Mouse (Mus musculus): Measurements from ENCODE around the gene Snx9.

Snx9 gene

GRCm38 (mm10) chr17:5846101-5846500 is 5.0 kb downstream of the Snx9 start:
- DNase-seq, result no peak

DNA sequence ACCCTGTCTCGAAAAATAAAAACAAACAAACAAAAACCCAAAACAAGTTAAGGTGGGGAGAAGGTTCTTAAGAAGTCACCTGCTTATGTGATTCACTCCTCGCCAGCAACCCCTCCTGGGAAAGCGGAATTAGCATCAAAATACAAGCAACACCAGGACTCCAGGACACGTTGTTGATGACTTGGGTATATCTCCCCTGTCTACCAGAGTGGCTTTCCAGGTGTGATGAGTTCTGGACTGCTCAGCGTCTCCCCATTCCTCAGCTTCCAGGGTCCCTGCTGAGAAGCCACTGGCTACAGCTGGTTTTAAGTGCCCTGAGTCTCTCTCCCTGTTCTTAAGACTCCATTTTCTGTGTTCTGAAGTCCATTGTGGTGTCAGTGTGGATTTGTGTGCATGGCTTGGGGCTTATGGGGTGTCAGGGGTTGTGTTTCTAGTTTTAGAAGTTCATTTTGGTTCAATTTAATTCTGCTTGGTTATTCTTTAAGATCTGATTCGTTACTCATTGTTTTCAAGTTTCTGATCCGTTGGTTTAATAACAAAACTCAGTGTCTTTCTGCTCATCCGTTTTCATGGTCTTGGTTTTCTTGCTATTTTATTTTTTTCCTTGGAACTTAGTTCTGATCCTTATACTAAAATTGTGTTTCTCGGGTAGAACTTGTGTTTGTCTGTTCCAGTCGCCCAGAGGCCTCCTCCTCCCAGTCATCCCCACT is 7.7 kb downstream of the Snx9 start:
- DNase-seq, result no peak

- peak; percentile 56 to 65 for DNase-seq
These were observed 8.3 kb downstream of the Snx9 start for GRCm38 (mm10) chr17:5849421-5849910.

- DNase-seq, result no peak
These were observed 8.9 kb downstream of the Snx9 start for GRCm38 (mm10) chr17:5850031-5850430.

DNA sequence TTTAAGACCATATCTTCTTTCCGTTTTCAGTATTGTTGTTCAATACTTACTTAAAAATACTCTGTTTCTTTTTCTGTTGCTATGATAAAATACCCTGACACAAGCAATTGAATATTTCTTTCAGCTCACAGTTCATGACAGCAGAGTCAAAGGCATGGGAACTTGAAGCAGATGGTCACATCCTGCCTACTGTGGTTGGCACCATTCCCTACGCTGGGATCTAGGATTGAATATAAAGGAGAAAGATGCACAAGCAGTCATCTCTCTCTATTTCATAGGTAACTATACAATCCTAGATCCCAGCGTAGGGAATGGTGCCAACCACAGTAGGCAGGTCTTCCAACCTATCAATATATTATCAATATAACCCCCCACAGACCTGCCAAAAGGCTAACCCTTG is 9.3 kb downstream of the Snx9 start:
- DNase-seq, result peak; percentile 26 to 32

DNA sequence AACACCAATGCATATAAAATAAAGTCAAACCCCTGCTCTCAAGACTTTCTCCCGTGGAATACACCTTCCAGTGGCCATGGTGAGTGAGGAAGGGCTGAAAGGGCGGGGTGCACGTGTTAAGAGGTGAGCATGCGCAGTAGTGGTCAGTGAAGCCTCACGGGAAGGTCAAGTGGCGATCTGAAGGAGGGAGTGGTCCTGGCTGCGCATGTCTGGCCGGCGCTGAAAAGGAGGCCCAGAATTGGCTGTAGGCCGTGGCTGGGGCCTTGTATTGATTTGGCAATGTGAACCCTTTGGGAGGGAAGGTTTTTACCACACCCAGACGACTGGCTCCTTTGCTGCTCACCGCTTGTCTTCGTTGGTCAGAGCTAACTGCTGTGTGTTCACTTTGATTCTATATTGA is 12.8 kb downstream of the Snx9 start:
- no peak for DNase-seq

DNA sequence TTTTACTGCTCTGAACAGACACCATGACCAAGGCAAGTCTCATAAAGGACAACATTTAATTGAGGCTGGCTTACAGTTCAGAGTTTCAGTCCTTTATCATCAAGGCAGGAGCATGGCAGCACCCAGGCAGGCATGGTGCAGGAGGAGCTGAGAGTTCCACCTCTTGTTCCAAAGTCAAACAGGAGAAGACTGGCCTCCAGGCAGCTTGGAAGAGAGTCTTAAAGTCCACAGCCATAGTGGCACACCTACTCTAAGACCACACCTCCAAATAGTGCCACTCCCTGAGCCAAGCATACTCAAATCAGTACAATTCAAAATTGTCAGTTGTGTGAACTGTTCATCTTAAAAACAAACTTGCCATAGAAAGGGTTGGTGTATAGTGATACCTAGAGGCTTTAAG is 14.4 kb downstream of the Snx9 start:
- no peak for DNase-seq

DNA sequence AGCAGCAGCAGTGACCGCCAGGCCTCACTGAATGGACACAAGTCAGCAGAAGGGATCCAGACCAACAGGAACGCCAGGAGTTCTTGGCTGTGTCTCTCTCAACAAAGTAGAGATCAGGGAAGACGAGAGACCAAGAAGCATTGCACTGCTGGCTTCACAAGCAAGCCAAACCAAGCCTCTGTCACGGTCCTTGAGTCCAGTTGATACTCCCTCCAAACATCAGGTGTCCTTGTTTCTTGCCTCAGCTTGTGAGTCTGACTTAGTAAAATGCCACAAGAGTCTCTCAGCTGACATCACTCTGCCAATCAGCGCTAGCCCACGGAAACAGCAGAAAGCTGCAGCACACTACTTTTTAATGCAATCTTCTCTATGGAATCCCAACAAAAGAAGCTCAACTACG is 15.3 kb downstream of the Snx9 start:
- DNase-seq, result no peak

DNA sequence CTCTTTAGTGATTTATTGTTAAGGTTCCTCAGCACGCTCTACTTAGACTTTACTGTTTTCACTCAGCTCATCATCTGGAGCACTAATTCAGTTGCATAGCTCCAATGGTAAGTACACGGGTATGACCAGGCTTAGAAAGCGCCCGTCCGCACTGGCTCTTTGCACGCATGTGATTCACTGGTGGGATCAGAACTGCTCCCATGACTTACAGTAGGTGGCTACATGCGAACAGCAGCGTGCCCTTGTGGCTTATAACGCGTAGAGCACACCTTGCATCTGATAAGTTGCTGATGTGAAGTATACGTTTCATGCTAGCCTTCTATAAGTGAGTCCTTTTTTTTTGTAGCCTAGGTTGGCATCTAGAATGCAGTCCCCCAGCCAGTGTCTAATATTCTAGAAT is 16.1 kb downstream of the Snx9 start:
- no peak for DNase-seq

DNA sequence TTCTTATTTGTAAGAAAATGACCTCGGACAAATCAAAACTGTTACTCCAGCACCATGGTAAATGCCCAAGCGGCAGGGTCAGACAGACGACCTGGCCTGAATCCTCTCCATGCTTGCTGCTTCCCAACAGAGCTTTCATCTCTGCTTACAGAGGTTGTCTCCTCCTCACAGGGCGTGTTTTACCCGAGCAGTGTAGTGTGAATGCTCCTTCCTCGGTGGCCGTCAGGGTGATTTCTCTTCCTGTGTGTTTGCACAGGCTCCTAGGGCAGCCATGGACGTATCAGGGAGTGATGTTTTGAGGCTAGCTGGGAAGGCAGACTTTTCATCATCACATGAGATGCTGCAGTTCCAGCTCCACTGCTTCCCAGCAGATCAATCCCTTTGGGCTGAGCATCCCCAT is 17.1 kb downstream of the Snx9 start:
- DNase-seq, result no peak

- DNase-seq, result no peak
These were observed 21.2 kb downstream of the Snx9 start for GRCm38 (mm10) chr17:5862285-5862684.

DNA sequence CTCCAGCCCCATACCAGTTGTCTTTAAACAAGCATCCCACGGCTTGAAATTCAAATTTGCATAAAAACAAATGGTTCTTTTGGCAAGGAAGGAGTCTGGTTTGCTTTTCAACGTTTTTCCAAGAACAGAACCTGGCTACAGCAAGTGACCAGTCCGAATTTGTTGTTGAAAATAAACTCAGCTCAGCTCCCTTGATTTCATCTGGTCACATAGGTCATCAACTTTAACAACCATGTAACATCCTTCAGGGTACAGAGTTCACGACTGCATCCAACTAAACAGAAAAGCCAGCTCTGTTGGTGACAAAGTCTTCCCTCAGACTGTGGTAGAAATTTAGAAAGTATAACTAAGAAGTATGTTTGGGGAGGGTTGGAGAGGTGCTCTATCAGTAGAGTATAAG is 21.7 kb downstream of the Snx9 start:
- no peak for DNase-seq

DNA sequence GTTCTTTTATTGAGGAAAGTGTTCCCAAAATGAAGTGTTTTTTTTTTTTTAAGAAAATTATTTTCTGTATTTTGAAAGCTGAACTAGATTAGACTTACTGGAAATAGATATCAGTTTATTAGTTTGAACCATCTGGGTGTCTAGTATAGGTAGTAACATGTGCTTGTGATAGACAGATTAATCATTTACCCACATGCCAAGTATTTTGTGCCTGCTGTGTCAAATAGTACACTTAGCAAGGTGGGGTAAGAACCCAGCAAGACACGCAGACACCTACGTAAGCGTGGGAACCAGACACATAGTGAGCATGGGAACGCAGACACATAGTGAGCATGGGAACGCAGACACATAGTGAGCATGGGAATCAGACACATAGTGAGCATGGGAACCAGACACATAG is 22.6 kb downstream of the Snx9 start:
- no peak for DNase-seq

- DNase-seq, result no peak
These were observed 26.3 kb downstream of the Snx9 start for GRCm38 (mm10) chr17:5867456-5867855.

DNA sequence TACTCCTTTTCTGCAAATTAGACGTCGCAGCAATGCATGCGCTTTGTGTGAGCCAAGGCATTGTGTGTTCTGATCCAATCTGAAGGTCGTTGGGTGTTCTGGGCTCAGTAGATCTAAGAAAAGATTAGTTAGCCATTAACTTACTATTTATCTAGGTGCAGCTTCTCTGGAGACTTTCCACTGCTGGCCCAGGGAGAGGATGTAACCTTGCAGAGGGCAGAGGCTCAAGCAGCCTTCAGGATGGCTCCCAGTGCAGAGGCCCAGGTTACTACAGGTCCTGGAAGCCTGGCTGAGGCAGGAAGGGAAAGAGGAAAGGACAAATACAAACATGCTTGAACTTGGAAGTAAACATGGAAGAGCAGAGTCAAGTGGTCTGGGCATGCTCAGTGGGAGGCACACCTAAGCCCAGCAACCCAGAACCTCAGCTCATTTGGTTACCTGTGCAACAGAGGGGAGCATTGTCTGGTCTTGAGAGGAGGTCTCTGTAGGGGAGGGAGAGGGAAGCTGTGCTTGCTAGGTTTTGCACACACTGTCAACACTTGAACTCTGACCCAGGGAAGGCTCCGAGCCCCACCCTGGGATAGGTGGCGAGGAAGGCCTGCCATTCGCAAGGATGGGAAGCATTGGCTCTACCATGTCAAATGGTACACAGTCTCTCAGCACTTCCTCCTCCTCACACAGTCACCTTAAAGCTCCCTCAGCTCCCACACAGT is 27.3 kb downstream of the Snx9 start:
- DNase-seq, result no peak

DNA sequence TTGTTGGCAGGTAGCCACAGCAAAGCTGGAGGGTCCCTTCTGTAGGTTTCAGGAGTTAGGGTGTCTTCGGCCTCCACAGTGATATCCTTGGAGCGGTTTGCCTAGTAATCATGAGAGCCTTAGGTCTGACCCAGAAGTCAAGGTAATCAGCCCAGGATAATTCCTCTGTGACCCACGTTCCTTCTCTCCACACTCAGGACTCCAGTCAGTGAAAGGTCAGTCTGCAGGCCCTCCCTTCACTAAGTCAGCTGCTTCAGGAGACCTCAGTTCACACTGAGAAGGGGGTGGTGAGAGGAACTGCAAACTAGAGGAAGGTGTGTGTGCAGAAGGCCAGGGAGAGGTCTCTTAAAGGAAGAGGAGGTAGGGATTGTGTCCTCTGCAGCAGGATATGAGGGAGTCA is 28.3 kb downstream of the Snx9 start:
- no peak for DNase-seq

GRCm38 (mm10) chr17:5870002-5870401 is 28.9 kb downstream of the Snx9 start:
- DNase-seq, result no peak

GRCm38 (mm10) chr17:5870696-5871095 is 29.6 kb downstream of the Snx9 start:
- no peak for DNase-seq

DNA sequence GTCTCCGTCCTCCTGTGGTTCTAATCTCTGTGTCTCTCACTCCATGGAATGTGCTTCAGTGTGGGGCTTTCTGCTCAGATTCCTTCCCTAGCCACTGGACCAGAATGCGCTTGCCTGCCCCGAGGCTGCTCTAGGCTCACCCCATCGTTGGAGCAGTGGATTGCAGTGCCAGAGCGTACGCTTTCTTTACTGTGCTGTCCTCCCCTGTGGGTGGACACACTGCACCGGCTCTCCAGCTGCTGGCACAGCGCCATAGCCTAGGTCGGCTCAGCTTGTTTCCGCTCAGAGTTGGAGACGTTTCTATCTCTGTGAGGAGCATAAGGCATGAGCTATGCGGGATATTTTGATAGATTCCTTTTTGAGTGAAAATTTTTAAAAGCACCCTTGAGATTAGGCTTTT is 31.4 kb downstream of the Snx9 start:
- peak; percentile 75 to 76 for DNase-seq

- no peak for DNase-seq
These were observed 33.4 kb downstream of the Snx9 start for GRCm38 (mm10) chr17:5874565-5874964.

DNA sequence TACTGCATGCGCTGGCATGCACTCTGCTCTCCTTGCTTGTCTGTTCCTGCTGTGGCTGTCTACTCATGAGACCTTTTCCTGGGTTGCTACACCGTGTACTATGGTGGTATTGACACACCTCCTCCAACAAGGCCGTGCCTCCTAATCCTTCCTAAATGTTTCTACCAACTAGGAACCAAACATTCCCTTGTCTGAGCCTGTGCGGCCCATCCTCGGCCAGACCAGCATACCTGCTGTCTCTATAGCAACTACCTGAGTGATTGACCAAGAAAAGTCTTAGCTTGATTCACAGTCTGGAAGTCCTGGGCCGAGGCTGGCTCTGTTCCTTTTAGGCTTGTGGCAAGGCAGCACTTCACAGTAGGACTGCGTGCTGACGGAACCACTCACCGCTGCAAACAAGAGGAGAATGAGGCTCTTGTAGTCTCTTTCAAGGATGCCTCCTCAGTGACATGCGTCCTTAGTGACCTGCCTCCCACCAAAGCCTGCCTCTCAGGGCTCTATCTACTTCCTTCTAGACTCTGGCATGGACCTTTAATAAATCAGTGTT is 36.6 kb downstream of the Snx9 start:
- no peak for DNase-seq

DNA sequence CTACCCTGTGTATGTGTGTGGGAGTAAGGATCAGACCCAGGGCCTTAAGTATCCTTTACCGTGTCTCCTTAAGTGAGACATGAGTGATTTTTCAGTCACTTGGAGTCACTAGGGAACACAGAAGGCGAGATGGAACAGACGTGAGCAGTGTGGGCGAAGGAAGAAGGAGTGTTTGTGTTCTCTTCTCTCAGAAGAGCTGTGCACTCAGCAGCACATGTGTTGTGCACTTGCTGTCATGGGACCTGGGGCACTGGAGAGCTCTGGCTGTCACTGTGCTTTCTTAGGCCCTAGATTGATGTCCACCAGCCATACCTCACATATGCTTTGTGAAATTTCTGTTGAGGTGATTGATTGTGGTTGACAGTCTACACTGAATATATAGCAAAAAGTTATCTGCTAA is 37.7 kb downstream of the Snx9 start:
- no peak for DNase-seq

DNA sequence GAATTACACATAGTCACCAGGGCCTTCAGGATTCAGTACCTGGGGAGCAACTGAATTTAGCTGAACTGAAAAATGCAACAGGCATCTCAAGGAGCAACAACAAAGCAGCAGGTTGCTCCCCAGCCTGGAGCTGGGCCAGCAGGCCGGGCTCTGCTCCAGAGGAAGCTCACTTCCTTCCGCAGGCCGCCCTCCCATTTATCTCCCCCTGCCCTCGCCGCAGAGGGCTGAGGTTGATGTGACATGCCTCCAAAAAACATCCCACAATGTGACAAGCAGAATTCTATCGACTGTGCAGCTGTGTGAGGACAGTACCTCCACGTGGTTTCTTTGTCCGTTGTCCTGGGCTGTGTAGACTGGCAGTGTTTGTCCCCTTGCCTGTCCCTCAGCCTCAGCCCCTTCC is 44.3 kb downstream of the Snx9 start:
- peak; percentile 52 to 63 for DNase-seq

DNA sequence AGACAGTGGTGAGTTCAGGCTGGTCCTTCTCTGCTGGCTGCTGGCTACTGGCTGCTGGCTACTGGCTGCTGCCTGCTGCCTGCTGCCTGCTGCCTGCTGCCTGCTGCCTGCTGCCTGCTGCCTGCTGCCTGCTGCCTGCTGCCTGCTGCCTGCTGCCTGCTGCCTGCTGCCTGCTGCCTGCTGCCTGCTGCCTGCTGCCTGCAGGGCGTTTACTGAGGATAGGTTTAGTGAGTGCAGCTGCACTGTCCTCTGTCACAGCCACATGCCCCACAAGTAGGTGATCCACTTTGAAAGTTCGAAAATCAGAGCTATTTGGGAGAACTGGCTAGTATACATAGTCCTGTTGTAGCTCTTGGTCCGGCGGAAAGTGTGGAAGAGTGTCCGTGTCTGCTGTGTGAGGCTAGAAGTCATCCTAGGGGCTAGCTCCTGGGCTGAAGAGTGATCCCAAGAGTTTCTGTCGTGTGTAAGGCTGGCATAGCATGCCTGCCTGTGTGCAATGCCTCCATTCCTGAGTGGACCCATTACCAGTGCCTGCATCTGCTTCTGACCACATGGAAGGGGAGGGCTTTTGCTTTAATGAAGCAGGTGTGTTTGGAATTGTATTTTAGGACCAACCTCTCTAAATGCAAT is 45.2 kb downstream of the Snx9 start:
- no peak for DNase-seq
